Mouse (Mus musculus) limb, embryonic 13.5 days (tissue): Measurements from ENCODE around the gene Tmem108. TPM values are rescaled to one million over a fixed set of nuclear protein-coding genes. Genes with fewer than 3 reads are reported as not detected.

Source experiments
- ATAC-seq: fragments of 200-750 bp; cut with Nextera tagmentation; 2 replicates; pipeline ENCODE4 v1.8.0; 2017; ENCODE audit warnings: low read depth, moderate number of reproducible peaks, moderate TSS enrichment; ENCODE audit not compliant: low FRiP score
- H3K27ac ChIP-seq: fragments of 300-500 bp; sonication (generic); 2 replicates; pipeline ENCODE4 v1.5.1; 2015; ENCODE audit warnings: inconsistent platforms, mild to moderate bottlenecking, moderate library complexity
- H3K27me3 ChIP-seq: fragments of 300-500 bp; sonication (generic); 2 replicates; pipeline ENCODE4 v1.6.1; 2015; ENCODE audit warnings: mild to moderate bottlenecking, inconsistent platforms
- H3K36me3 ChIP-seq: fragments of 300-500 bp; sonication (generic); 2 replicates; pipeline ENCODE4 v1.6.1; 2015; ENCODE audit warnings: inconsistent platforms, mild to moderate bottlenecking, moderate library complexity
- H3K4me1 ChIP-seq: fragments of 300-500 bp; sonication (generic); 2 replicates; pipeline ENCODE4 v1.6.1; 2015; ENCODE audit warnings: inconsistent platforms
- H3K4me2 ChIP-seq: fragments of 300-500 bp; sonication (generic); replicated peaks from 2 replicates; pipeline ENCODE4 v1.6.1; 2015; ENCODE audit warnings: inconsistent platforms, mild to moderate bottlenecking, moderate library complexity
- H3K4me3 ChIP-seq: fragments of 300-500 bp; sonication (generic); 2 replicates; pipeline ENCODE4 v1.5.1; 2015; ENCODE audit warnings: moderate library complexity, mild to moderate bottlenecking, inconsistent platforms
- H3K9ac ChIP-seq: fragments of 300-500 bp; sonication (generic); 2 replicates; pipeline ENCODE4 v1.6.1; 2015; ENCODE audit warnings: mild to moderate bottlenecking, inconsistent platforms
- H3K9me3 ChIP-seq: fragments of 300-500 bp; sonication (generic); 2 replicates; pipeline ENCODE4 v1.6.1; 2016; ENCODE audit warnings: inconsistent platforms
- WGBS: fragments of 180-500 bp; shearing (Covaris S2); methylation state at CpG from one replicate; pipeline ENCODE4 v1.1.7; 2015; 5-methylcytosine and 5-hydroxymethylcytosine counted together
- polyA plus RNA-seq: library from polyadenylated mRNA; unstranded; fragments of >200 nt; fragmentation: Nextera tagmentation; extraction: Ambion mirVana; gene quantifications from 2 replicates; pipeline ENCODE4 v1.2.1, GENCODE M21; 2015

Tmem108 gene
- polyA plus RNA-seq, 1 experiment from 2014 or later: 14.6 TPM

- no peak overlapping the region for H3K4me2 ChIP-seq
- H3K9me3 ChIP-seq: no peaks in the 10 kb centered on the region
- WGBS: 94% methylated on average over 13 of the region's 13 CpGs
- no peaks in the 10 kb centered on the region for H3K27me3 ChIP-seq
- H3K36me3 ChIP-seq: no peaks in the 10 kb centered on the region
- no peak overlapping the region for H3K4me3 ChIP-seq
- H3K9ac ChIP-seq: no peak overlapping the region
- no peaks in the 10 kb centered on the region for H3K4me1 ChIP-seq
- H3K27ac ChIP-seq: no peak overlapping the region
- ATAC-seq: no peak
Observed at GRCm38 (mm10) chr9:103716002-103716401, 45.6 kb downstream of the Tmem108 start.

- ATAC-seq: no peak
- WGBS: 91% methylated on average over 4 of the region's 4 CpGs
- no peak overlapping the region for H3K27ac ChIP-seq
- H3K4me3 ChIP-seq: no peak overlapping the region
- H3K4me2 ChIP-seq: no peak overlapping the region
- H3K9ac ChIP-seq: no peak overlapping the region
- no peaks in the 10 kb centered on the region for H3K4me1 ChIP-seq
- no peaks in the 10 kb centered on the region for H3K27me3 ChIP-seq
- no peaks in the 10 kb centered on the region for H3K9me3 ChIP-seq
- no peaks in the 10 kb centered on the region for H3K36me3 ChIP-seq
Observed at GRCm38 (mm10) chr9:103715352-103715751, 46.3 kb downstream of the Tmem108 start.

- H3K4me1 ChIP-seq: peaks cover 7% of the 10 kb centered on the region
- WGBS: 78% methylated on average over 4 of the region's 4 CpGs
- H3K9ac ChIP-seq: no peak overlapping the region
- H3K27me3 ChIP-seq: no peaks in the 10 kb centered on the region
- no peaks in the 10 kb centered on the region for H3K36me3 ChIP-seq
- no peak overlapping the region for H3K4me2 ChIP-seq
- H3K9me3 ChIP-seq: no peaks in the 10 kb centered on the region
- no peak for ATAC-seq
- H3K27ac ChIP-seq: no peak overlapping the region
- no peak overlapping the region for H3K4me3 ChIP-seq
Observed at GRCm38 (mm10) chr9:103713230-103713629, 48.4 kb downstream of the Tmem108 start.

GRCm38 (mm10) chr9:103712711-103713110 lies 48.9 kb downstream of the Tmem108 start:
- H3K4me3 ChIP-seq: no peak overlapping the region
- H3K9ac ChIP-seq: no peak overlapping the region
- WGBS: 76% methylated on average over 7 of the region's 7 CpGs
- H3K27me3 ChIP-seq: no peaks in the 10 kb centered on the region
- H3K27ac ChIP-seq: no peak overlapping the region
- H3K4me2 ChIP-seq: no peak overlapping the region
- peaks cover 13% of the 10 kb centered on the region for H3K4me1 ChIP-seq
- no peaks in the 10 kb centered on the region for H3K36me3 ChIP-seq
- no peak for ATAC-seq
- no peaks in the 10 kb centered on the region for H3K9me3 ChIP-seq

- WGBS: 39% methylated on average over 3 of the region's 3 CpGs
- Histone ChIP-seq H3K4me3 (no peak overlapping the region), H3K36me3 (no peaks in the 10 kb centered on the region), H3K9me3 (no peaks in the 10 kb centered on the region), H3K4me1 (peaks cover 14% of the 10 kb centered on the region), H3K27me3 (no peaks in the 10 kb centered on the region), H3K4me2 (no peak overlapping the region), H3K27ac (no peak overlapping the region), H3K9ac (no peak overlapping the region)
- no peak for ATAC-seq
Observed at GRCm38 (mm10) chr9:103709694-103710093, 51.9 kb downstream of the Tmem108 start.

- no peaks in the 10 kb centered on the region for H3K36me3 ChIP-seq
- no peak overlapping the region for H3K9ac ChIP-seq
- no peak overlapping the region for H3K4me3 ChIP-seq
- no peaks in the 10 kb centered on the region for H3K9me3 ChIP-seq
- no peak overlapping the region for H3K27ac ChIP-seq
- 0 out of 2 replicates have a peak, but pooled peaks have one; percentile 21 for ATAC-seq
- no peaks in the 10 kb centered on the region for H3K27me3 ChIP-seq
- H3K4me2 ChIP-seq: no peak overlapping the region
- 55% methylated on average over 16 of the region's 16 CpGs for WGBS
- peaks cover 14% of the 10 kb centered on the region for H3K4me1 ChIP-seq
Observed at GRCm38 (mm10) chr9:103708514-103709173, 53.0 kb downstream of the Tmem108 start.

- no peak overlapping the region for H3K4me3 ChIP-seq
- no peak overlapping the region for H3K27ac ChIP-seq
- H3K9me3 ChIP-seq: no peaks in the 10 kb centered on the region
- no peaks in the 10 kb centered on the region for H3K27me3 ChIP-seq
- no peaks in the 10 kb centered on the region for H3K36me3 ChIP-seq
- ATAC-seq: no peak
- no peak overlapping the region for H3K9ac ChIP-seq
- H3K4me2 ChIP-seq: no peak overlapping the region
- peaks cover 14% of the 10 kb centered on the region for H3K4me1 ChIP-seq
Observed at GRCm38 (mm10) chr9:103707857-103708256, 53.8 kb downstream of the Tmem108 start.

- H3K9me3 ChIP-seq: no peaks in the 10 kb centered on the region
- no peaks in the 10 kb centered on the region for H3K27me3 ChIP-seq
- H3K4me2 ChIP-seq: no peak overlapping the region
- no peak overlapping the region for H3K27ac ChIP-seq
- no peak overlapping the region for H3K4me3 ChIP-seq
- H3K9ac ChIP-seq: no peak overlapping the region
- peaks cover 14% of the 10 kb centered on the region for H3K4me1 ChIP-seq
- no peak for ATAC-seq
- H3K36me3 ChIP-seq: no peaks in the 10 kb centered on the region
- WGBS: 72% methylated on average over 8 of the region's 8 CpGs
Observed at GRCm38 (mm10) chr9:103707000-103707790, 54.4 kb downstream of the Tmem108 start.

GRCm38 (mm10) chr9:103705717-103706116 lies 55.9 kb downstream of the Tmem108 start:
- no peaks in the 10 kb centered on the region for H3K27me3 ChIP-seq
- WGBS: 90% methylated on average over 4 of the region's 4 CpGs
- H3K9me3 ChIP-seq: no peaks in the 10 kb centered on the region
- H3K27ac ChIP-seq: no peak overlapping the region
- H3K4me3 ChIP-seq: no peak overlapping the region
- H3K4me2 ChIP-seq: no peak overlapping the region
- no peak for ATAC-seq
- no peaks in the 10 kb centered on the region for H3K36me3 ChIP-seq
- peaks cover 14% of the 10 kb centered on the region for H3K4me1 ChIP-seq
- no peak overlapping the region for H3K9ac ChIP-seq

GRCm38 (mm10) chr9:103703014-103703413 lies 58.6 kb downstream of the Tmem108 start:
- H3K36me3 ChIP-seq: no peaks in the 10 kb centered on the region
- H3K9ac ChIP-seq: no peak overlapping the region
- ATAC-seq: no peak
- no peak overlapping the region for H3K4me2 ChIP-seq
- peaks cover 5% of the 10 kb centered on the region for H3K4me1 ChIP-seq
- no peak overlapping the region for H3K4me3 ChIP-seq
- no peaks in the 10 kb centered on the region for H3K27me3 ChIP-seq
- H3K9me3 ChIP-seq: no peaks in the 10 kb centered on the region
- H3K27ac ChIP-seq: no peak overlapping the region
- WGBS: 88% methylated on average over 16 of the region's 16 CpGs

GRCm38 (mm10) chr9:103702452-103702851 lies 59.2 kb downstream of the Tmem108 start:
- no peaks in the 10 kb centered on the region for H3K9me3 ChIP-seq
- 90% methylated on average over 5 of the region's 5 CpGs for whole genome bisulfite sequencing
- H3K27ac ChIP-seq: no peak overlapping the region
- no peaks in the 10 kb centered on the region for H3K27me3 ChIP-seq
- no peaks in the 10 kb centered on the region for H3K36me3 ChIP-seq
- no peak overlapping the region for H3K4me3 ChIP-seq
- H3K4me2 ChIP-seq: no peak overlapping the region
- H3K9ac ChIP-seq: no peak overlapping the region
- H3K4me1 ChIP-seq: 0 out of 2 replicates have a peak, but pooled peaks cover 1% of the 10 kb centered on the region
- ATAC-seq: no peak

- no peak overlapping the region for H3K4me2 ChIP-seq
- WGBS: 82% methylated on average over 4 of the region's 4 CpGs
Observed at GRCm38 (mm10) chr9:103701448-103701847, 60.2 kb downstream of the Tmem108 start.

More at GRCm38 (mm10) chr9:103701448-103701847, 60.2 kb downstream of the Tmem108 start:
- no peak overlapping the region for H3K27ac ChIP-seq
- H3K4me1 ChIP-seq: 0 out of 2 replicates have a peak, but pooled peaks cover 7% of the 10 kb centered on the region
- no peaks in the 10 kb centered on the region for H3K9me3 ChIP-seq
- no peak for ATAC-seq
- H3K27me3 ChIP-seq: no peaks in the 10 kb centered on the region
- H3K4me3 ChIP-seq: no peak overlapping the region
- H3K9ac ChIP-seq: no peak overlapping the region
- H3K36me3 ChIP-seq: no peaks in the 10 kb centered on the region
